Mouse (Mus musculus) CH12.LX (cell line): ENCODE data around the gene Mrps35. TPM values are rescaled to one million over a fixed set of nuclear protein-coding genes. Genes with fewer than 3 reads are reported as not detected.
A peak's percentile ranks its signal among the peaks of the same experiment; 100 is the strongest.

ENCODE experiments used
- DNase-seq: peaks from one replicate; pipeline ENCODE4 v3.0.0-alpha.2; 2013; ENCODE audit errors: extremely low read depth
- H3K27ac ChIP-seq: 2 replicates; pipeline ENCODE4 v1.5.1; 2012; ENCODE audit warnings: low read depth, mild to moderate bottlenecking, control low read depth, moderate library complexity; ENCODE audit not compliant: insufficient read depth
- H3K27me3 ChIP-seq: replicated peaks from 2 replicates; pipeline ENCODE3; 2012; ENCODE audit warnings: inconsistent platforms
- H3K36me3 ChIP-seq, 2 experiments: replicated peaks in 1 of 2; 2 replicates each; pipeline versions ENCODE3 to v1.6.1; 2012; ENCODE audit warnings: inconsistent platforms in 1 of 2, low read length in 1 of 2, mild to moderate bottlenecking in 1 of 2, mixed read lengths in 1 of 2, moderate library complexity in 1 of 2; ENCODE audit not compliant: control insufficient read depth in 1 of 2, insufficient read depth in 1 of 2
- H3K4me1 ChIP-seq, 2 experiments: 2 replicates each; pipeline ENCODE4 v1.6.1; 2012; ENCODE audit warnings: inconsistent platforms in 1 of 2, moderate library complexity in 1 of 2; ENCODE audit not compliant: insufficient read depth in 2 of 2, control insufficient read depth in 1 of 2
- H3K4me2 ChIP-seq: 2 replicates; pipeline ENCODE4 v1.6.1; 2012; ENCODE audit warnings: low read depth, mild to moderate bottlenecking, control low read depth; ENCODE audit not compliant: poor library complexity, insufficient read depth, severe bottlenecking
- H3K4me3 ChIP-seq, 3 experiments: fragments of 150-350 bp in 1 of 3; sonication (generic) in 1 of 3; replicated peaks in 1 of 3; 2 replicates each; pipeline versions ENCODE3 to v1.5.1; 2011 to 2012; ENCODE audit warnings: low read depth in 2 of 3, low read length in 2 of 3, mild to moderate bottlenecking in 2 of 3, moderate library complexity in 2 of 3, control low read depth in 1 of 3, improper control_type of control experiment in 1 of 3, inconsistent platforms in 1 of 3, mixed read lengths in 1 of 3; ENCODE audit not compliant: poor library complexity in 1 of 3
- H3K79me2 ChIP-seq: replicated peaks from 2 replicates; pipeline ENCODE4 v1.6.1; 2012; ENCODE audit warnings: mild to moderate bottlenecking, moderate library complexity; ENCODE audit not compliant: control insufficient read depth, poor library complexity, insufficient read depth, severe bottlenecking; ENCODE audit errors: extremely low read depth
- H3K9ac ChIP-seq: 2 replicates; pipeline ENCODE4 v1.6.1; 2012; ENCODE audit warnings: low read depth, mild to moderate bottlenecking, control low read depth, moderate library complexity; ENCODE audit not compliant: insufficient read depth
- H3K9me3 ChIP-seq: replicated peaks from 2 replicates; pipeline ENCODE3; 2012; ENCODE audit warnings: low read length, inconsistent platforms, mixed read lengths
- CTCF ChIP-seq, 2 experiments: IDR thresholded peaks in 1 of 2; conservative IDR thresholded peaks in 1 of 2; 2 replicates each; pipeline ENCODE4 v1.5.1; 2011 to 2012; ENCODE audit warnings: low read depth in 2 of 2, low read length in 2 of 2, improper control_type of control experiment in 1 of 2, inconsistent platforms in 1 of 2, mild to moderate bottlenecking in 1 of 2, moderate library complexity in 1 of 2
- EP300 ChIP-seq: IDR thresholded peaks from 2 replicates; pipeline ENCODE4 v1.6.1; 2011; ENCODE audit warnings: low read length, improper control_type of control experiment
- MAX ChIP-seq: IDR thresholded peaks from 2 replicates; pipeline ENCODE4 v1.6.1; 2011; ENCODE audit warnings: low read length, improper control_type of control experiment
- MAZ ChIP-seq: IDR thresholded peaks from 2 replicates; pipeline ENCODE4 v1.6.1; 2012; ENCODE audit warnings: low read depth, mild to moderate bottlenecking, inconsistent platforms, low read length, improper control_type of control experiment, moderate library complexity
- MXI1 ChIP-seq: IDR thresholded peaks from 2 replicates; pipeline ENCODE4 v1.6.1; 2011; ENCODE audit warnings: mild to moderate bottlenecking, low read depth, low read length, improper control_type of control experiment
- MYC ChIP-seq: IDR thresholded peaks from 2 replicates; pipeline ENCODE4 v1.6.1; 2011; ENCODE audit warnings: low read depth, mild to moderate bottlenecking, improper control_type of control experiment, low read length
- NRF1 ChIP-seq: IDR thresholded peaks from 2 replicates; pipeline ENCODE4 v1.6.1; 2014; ENCODE audit warnings: low read depth, mild to moderate bottlenecking, inconsistent platforms, low read length, improper control_type of control experiment, moderate library complexity
- PAX5 ChIP-seq: IDR thresholded peaks from 2 replicates; pipeline ENCODE4 v1.6.1; 2012; ENCODE audit warnings: low read length, inconsistent platforms, mixed read lengths
- POLR2A ChIP-seq: IDR thresholded peaks from 2 replicates; pipeline ENCODE4 v1.6.1; 2011; ENCODE audit warnings: low read depth, mild to moderate bottlenecking, improper control_type of control experiment, low read length
- RAD21 ChIP-seq: IDR thresholded peaks from 2 replicates; pipeline ENCODE4 v1.6.1; 2011; ENCODE audit warnings: low read depth, mild to moderate bottlenecking, low read length, improper control_type of control experiment, moderate library complexity
- SIN3A ChIP-seq: IDR thresholded peaks from 2 replicates; pipeline ENCODE4 v1.6.1; 2012; ENCODE audit warnings: low read length, improper control_type of control experiment, inconsistent platforms
- SMC3 ChIP-seq: IDR thresholded peaks from 2 replicates; pipeline ENCODE4 v1.6.1; 2011; ENCODE audit warnings: low read depth, low read length, improper control_type of control experiment
- USF2 ChIP-seq: conservative IDR thresholded peaks from 2 replicates; pipeline ENCODE4 v1.6.1; 2011; ENCODE audit warnings: low read depth, low read length, improper control_type of control experiment
- ZMIZ1 ChIP-seq: IDR thresholded peaks from 2 replicates; pipeline ENCODE4 v1.6.1; 2012; ENCODE audit warnings: low read depth, mild to moderate bottlenecking, inconsistent platforms, low read length, improper control_type of control experiment
- ZNF384 ChIP-seq: IDR thresholded peaks from 2 replicates; pipeline ENCODE4 v1.6.1; 2012; ENCODE audit warnings: low read depth, low read length, improper control_type of control experiment, inconsistent platforms
- dilution Hi-C: fragments of 300-500 bp; cut with MboI; formaldehyde crosslinking; loops from 2 replicates; pipeline ENCODE4 v1.14.3; 2020; ENCODE audit warnings: low sequenced_read_pairs; ENCODE audit not compliant: extremely low pct_unique_long_range_greater_than_20kb, extremely low pct_ligation_motif_present
- in situ Hi-C: fragments of 300-500 bp; cut with MboI; formaldehyde crosslinking; loops from 3 replicates; pipeline ENCODE4 v1.14.3; 2019; ENCODE audit warnings: low sequenced_read_pairs, low pct_ligation_motif_present, low pct_unique_long_range_greater_than_20kb, mixed read lengths
- polyA plus RNA-seq: library from polyadenylated mRNA; unstranded; fragments of >175 nt; gene quantifications from 2 replicates; pipeline ENCODE4 v1.2.1, GENCODE M21; 2012; ENCODE audit warnings: low read depth; ENCODE audit not compliant: insufficient read length
- total RNA-seq, 2 experiments: library from RNA; depleted of rRNA; stranded (reverse); fragments of 300-350 nt in 1 of 2; fragments of >200 nt in 1 of 2; gene quantifications; 2 replicates each; pipeline ENCODE4 v1.2.3; 2012 to 2014

The Mrps35 gene
- total and polyA plus RNA-seq, 3 experiments, result 36.6 to 141 (median 84.2) TPM

DNA sequence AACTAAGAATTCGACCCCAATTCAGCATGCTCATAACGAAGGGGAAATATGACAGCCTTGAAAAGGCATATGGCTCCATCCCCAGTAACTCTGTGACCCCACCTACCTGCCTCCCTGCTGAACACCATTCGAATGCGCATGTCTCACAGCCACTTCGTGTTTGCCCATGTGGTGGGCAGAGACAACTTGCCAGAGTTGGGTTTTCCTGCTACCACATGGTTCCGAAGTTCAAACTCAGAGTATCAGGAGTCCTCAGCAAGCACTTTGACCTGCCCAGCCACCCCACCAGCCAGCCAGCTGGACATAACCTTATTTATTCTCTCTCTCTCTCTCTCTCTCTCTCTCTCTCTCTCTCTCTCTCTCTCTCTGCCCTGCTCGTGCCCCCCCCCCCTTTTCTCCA, 45.2 kb downstream of the Mrps35 start:
- Histone ChIP-seq H3K9me3 (no peaks in the 10 kb centered on the region), H3K4me2 (no peak overlapping the region), H3K79me2 (peaks cover 12% of the 10 kb centered on the region), H3K27me3 (no peaks in the 10 kb centered on the region), H3K27ac (no peak overlapping the region), H3K36me3 (no peaks in the 10 kb centered on the region), H3K4me1 (peaks cover 6 to 14% of the 10 kb centered on the region in 2 experiments; a peak in 3 of 4 replicates), H3K4me3 (no peak overlapping the region), H3K9ac (no peak overlapping the region)
- TF ChIP-seq POLR2A, result no peak
- TF ChIP-seq EP300, result no peak
- no peak for TF ChIP-seq ZMIZ1
- no peak for TF ChIP-seq CTCF (conservative IDR thresholded peaks at IDR 0.05 in 1 of 2, IDR thresholded peaks at IDR 0.05 in 1 of 2; ENCODE audit: low read depth in 2 of 2, low read length in 2 of 2)
- DNase-seq, result no peak
- in situ Hi-C loops (no loop called here), dilution Hi-C loops (no loop called here)

DNA sequence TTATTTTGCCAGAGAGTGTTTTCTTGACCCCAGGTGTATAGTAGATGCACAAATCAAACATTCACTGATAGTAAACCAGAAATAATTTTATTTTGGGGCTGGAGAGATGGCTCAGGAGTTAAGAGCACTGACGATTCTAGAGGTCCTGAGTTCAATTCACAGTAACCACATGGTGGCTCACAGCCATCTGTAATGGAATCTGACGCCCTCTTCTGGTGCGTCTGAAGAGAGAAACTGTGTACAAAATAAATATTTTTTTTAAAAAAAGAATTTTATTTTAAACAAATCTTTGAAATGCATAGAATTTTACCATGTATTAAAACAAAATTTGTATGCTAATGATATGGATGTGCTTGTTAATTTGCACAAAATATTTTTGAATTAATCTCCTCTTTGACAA, 46.0 kb downstream of the Mrps35 start:
- Histone ChIP-seq H3K4me1 (peaks cover 6 to 12% of the 10 kb centered on the region in 2 experiments; a peak in 3 of 4 replicates), H3K79me2 (peaks cover 18% of the 10 kb centered on the region), H3K9me3 (no peaks in the 10 kb centered on the region), H3K4me3 (no peak overlapping the region), H3K27ac (no peak overlapping the region), H3K27me3 (no peaks in the 10 kb centered on the region), H3K9ac (no peak overlapping the region), H3K36me3 (no peaks in the 10 kb centered on the region), H3K4me2 (no peak overlapping the region)
- DNase-seq, result no peak
- in situ Hi-C loops, result no loop called here
- no peak for TF ChIP-seq PAX5
- TF ChIP-seq ZNF384, result 0 out of 2 replicates have a peak, but pooled peaks have one; percentile 35
- no peak for TF ChIP-seq USF2
- TF ChIP-seq SMC3, result peak; percentile 26
- no peak for TF ChIP-seq MAX
- TF ChIP-seq RAD21, result peak; percentile 8
- TF ChIP-seq CTCF (conservative IDR thresholded peaks at IDR 0.05 in 1 of 2, IDR thresholded peaks at IDR 0.05 in 1 of 2; ENCODE audit: low read depth in 2 of 2, low read length in 2 of 2), result peak in 1 of 2 experiments; percentile 60; a peak in 2 of 4 replicates
- TF ChIP-seq MYC, result peak; percentile 62; the same call in 1 of the 2 replicates
- dilution Hi-C loops, result no loop called here

DNA sequence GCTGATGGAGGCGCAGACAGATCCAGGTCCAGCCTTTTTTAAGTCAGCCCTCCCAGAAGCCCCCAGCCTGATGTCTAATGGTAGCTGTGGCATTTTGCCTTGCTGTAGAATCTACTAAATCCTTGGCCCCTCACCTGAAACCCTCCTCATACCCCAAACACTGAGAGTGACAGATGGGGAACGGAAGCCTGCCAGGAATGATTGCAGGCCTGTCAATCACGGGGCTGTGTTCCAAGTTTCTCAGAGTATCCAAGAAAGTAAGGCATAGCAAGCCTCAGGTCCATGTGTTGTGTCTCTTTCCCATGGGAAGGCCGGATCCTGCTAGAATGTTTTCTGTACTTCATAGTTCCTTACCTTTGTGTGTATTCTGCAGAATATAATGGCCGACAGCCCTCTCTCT, 47.6 kb downstream of the Mrps35 start:
- Histone ChIP-seq H3K4me1 (peaks cover 6 to 24% of the 10 kb centered on the region in 2 experiments; a peak in 3 of 4 replicates), H3K9me3 (no peaks in the 10 kb centered on the region), H3K27ac (no peak overlapping the region), H3K4me2 (peak overlapping the region; percentile 52; the same call in 1 of the 2 replicates), H3K27me3 (no peaks in the 10 kb centered on the region), H3K4me3 (peak overlapping the region in 1 of 3 experiments; percentile 97), H3K79me2 (peaks cover 32% of the 10 kb centered on the region), H3K9ac (no peak overlapping the region), H3K36me3 (peaks cover 3 to 11% of the 10 kb centered on the region in 2 experiments)
- in situ Hi-C loops (loop anchor here (5.0 to 10.0 kb wide), 2 partner anchors 78 to 145 kb away; no protein-coding TSS in a partner anchor), dilution Hi-C loops (no loop called here)
- no peak for DNase-seq
- TF ChIP-seq PAX5 (no peak), CTCF (conservative IDR thresholded peaks at IDR 0.05 in 1 of 2, IDR thresholded peaks at IDR 0.05 in 1 of 2; ENCODE audit: low read depth in 2 of 2, low read length in 2 of 2) (no peak), MXI1 (no peak), SIN3A (no peak), MAZ (no peak), NRF1 (no peak)
